Mouse (Mus musculus): Measurements from ENCODE around the gene Entpd2.

GRCm38 (mm10) chr2:25355419-25356066, 40.1 kb upstream of the Entpd2 start:
- no peak for TF ChIP-seq CTCF (IDR thresholded peaks at IDR 0.05; ENCODE audit: extremely low read depth, insufficient read depth, insufficient read length, insufficient replicate concordance)
- TF ChIP-seq POLR2A (IDR thresholded peaks at IDR 0.05; ENCODE audit: low read depth, low read length), result no peak

Measured in spleen, adult 2 months (tissue).